Mouse (Mus musculus) gonadal fat pad, adult 2 months (tissue): ENCODE data around the gene Fzd2. TPM values are rescaled to one million over a fixed set of nuclear protein-coding genes. Genes with fewer than 3 reads are reported as not detected.

Experiments
- DNase-seq: peaks from one replicate; pipeline ENCODE4 v3.0.0-alpha.2; 2012; ENCODE audit warnings: low read depth
- polyA plus RNA-seq: library from polyadenylated mRNA; depleted of rRNA; stranded (reverse); fragments of >200 nt; gene quantifications from 2 replicates; pipeline ENCODE4 v1.2.3, GENCODE M21; 2012

Fzd2 gene
- polyA plus RNA-seq, 1 experiment: 17.3 TPM

DNA sequence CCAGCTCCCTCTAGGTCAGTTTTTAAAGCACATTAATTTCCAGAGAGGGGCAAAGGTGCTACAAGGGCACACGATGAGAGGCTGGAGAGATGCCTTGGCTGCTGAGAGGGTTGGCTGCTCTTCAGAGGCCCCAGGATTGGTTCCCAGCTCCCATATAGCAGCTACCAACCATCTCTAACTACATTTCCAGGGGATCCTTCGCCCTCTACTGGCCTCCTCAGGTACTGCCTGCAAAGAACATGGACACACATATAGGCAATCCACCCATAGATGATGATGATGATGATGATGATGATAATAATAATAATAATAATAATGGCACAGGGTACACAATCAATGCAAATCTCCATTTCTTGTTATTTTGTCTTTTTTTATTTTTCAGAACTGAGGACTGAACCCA lies 15.3 kb downstream of the Fzd2 start:
- DNase-seq: no peak

- no peak for DNase-seq
These were observed 19.9 kb downstream of the Fzd2 start for GRCm38 (mm10) chr11:102623876-102624789.

DNA sequence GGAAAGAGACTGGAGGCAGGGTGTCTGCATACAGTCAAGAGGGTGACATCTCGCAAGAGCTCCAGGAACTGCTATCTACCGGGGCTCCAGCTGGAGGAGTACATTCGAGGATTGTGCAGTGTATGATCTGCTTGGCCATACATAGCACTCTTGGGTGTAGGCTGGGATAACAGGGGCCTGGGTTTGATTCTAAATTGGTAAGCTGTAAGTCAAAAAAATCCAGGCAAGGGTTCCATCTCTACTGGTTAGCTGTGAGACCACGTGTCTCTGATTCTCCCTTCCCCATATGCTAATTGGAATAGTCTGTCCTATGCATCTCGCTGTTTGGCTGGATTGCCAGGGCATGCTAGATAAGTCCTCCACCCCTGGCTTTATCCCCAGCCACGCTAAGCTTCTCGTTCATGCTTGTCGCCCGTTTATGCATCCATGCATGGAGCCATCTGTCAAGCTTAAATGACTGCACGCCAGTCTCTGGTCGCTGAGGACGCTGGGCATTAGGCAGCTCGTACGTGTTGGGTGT lies 20.8 kb downstream of the Fzd2 start:
- no peak for DNase-seq

- no peak for DNase-seq
These were observed 23.2 kb downstream of the Fzd2 start for GRCm38 (mm10) chr11:102627171-102627931.

DNA sequence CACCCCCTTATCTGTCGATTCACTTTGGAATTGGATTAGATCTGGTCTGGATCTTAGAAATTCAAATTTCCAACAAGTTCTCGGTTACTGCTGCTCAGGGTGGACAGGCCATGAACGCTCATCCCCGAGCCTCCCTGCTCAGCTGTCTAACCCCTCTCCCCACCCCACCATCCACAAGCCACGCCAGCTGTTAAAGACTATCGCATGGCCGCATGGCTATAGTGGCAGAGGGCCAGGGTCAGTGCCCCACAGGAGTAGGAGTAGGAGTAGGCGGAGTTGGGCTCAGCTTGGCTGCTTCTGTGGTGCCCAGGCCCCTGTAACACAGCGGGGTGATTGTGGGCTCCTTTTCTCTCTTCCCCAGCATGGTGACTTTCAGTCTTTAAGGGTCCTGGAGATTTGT lies 24.3 kb downstream of the Fzd2 start:
- no peak for DNase-seq

DNA sequence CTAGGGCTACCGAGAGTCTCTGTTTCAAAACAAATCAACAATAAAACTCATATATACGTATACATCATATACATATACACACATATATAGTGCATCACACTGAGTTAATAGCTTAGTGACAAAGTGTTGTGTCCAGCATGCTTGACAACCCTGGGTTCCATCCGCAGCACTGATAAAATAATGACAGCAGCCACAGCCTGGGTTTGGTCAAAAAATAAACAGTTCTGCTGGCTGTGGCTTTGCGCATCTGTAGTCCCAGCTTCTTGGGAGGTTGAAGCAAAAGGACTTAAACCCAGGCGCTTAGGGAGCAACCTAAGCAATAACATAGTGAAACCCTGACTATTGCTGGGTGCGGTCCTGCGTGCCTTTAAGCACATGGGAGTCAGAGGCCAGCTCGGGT lies 25.2 kb downstream of the Fzd2 start:
- DNase-seq: no peak

DNA sequence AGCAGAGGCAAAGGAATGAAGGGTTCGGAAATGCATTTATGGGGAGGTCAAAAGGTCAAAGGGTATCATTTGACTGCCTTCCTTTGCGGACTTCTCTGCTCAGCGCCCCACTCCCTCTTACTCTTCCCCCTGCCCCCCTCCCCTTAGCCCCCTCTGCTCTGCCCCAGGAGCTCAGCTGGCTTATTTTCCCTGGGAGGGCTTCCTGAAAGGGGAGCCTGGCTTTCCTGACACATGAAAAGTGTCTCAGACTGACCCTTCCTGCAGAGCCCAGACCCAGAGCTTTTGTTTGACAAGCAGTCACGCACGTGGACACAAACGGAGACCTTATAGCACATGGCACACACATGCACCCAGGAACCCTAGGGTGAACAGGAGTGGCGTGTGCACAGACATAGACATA lies 26.5 kb downstream of the Fzd2 start:
- no peak for DNase-seq

DNA sequence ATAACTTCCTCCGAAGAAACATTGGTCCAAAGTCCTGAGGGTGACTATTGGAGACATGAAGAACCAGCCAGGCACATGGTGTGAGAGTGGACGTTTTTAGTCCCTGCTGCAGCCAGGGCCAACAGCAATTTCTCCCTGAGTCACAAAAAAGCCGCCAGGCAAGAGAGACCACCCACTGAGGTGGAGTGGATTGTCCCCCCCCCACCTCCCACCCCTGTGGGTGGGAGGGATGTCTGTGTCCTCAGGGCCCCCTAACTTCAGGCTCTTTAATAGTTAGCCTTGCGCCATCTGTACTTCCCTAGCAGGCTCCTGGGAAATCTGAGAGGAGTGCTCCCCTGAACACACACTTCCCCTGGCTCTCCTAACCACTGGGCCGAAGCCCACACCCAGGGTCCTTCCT lies 27.0 kb downstream of the Fzd2 start:
- DNase-seq: no peak

DNA sequence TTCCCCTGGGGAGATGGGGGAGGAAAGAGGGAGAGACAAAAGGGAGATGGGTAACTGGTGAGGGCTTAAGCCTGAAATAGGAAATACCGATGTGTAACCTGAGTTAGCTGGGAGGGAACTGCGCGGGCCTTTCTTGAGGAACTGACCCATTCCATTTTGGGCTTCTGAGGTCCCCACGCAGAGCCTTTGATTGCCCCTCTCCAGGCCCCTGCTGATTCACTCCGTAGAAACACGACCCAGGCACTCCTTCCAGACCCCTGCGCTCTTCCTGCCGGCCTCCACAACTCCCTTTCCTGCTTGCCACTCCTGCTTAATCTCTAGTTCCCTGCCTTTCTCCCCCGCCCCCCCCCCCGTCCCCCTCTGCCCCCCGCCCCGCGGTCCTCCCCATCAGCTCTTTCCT lies 28.5 kb downstream of the Fzd2 start:
- no peak for DNase-seq

DNA sequence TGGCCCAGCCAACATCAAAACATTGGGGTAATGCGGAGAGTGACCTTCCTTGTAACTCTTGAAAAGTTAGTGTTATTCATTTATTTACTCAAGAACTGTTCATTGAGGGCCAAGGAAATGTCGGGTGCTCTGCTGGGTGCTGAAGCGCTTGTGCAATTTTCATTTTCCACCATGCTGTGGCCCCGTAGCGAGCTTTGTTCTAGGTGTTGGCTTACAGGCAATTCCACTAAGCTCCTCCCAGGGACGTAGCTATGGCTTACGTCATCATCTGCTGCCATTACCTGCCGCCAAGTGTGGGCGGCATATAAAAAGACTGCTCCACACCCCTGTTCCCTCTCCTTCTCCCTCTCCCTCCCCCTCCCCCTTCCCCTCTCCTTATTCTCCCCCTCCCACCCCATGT lies 29.2 kb downstream of the Fzd2 start:
- no peak for DNase-seq

- no peak for DNase-seq
These were observed 32.7 kb downstream of the Fzd2 start for GRCm38 (mm10) chr11:102636887-102637286.

GRCm38 (mm10) chr11:102643891-102644382 lies 39.7 kb downstream of the Fzd2 start:
- no peak for DNase-seq

GRCm38 (mm10) chr11:102646226-102646625 lies 42.0 kb downstream of the Fzd2 start:
- DNase-seq: no peak

GRCm38 (mm10) chr11:102647885-102648284 lies 43.7 kb downstream of the Fzd2 start:
- DNase-seq: no peak

DNA sequence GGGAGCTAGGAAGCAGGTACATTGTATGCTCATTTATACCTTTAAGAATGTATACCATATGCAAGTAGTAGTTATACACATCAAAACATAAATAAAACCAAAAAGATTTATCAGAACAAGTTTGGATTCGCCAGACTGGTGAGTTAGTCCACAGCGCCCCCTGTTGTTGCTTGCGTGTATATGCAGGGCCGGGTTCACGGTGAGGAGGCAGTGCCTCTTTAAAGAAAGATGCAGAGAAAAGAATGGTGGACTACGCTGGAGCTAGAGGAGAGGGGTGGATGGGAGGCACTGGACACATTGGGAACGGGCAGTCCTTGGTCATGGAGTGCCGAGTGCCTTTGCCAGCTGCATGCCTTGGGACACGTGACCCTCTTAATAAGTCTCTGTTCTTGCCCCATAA lies 47.2 kb downstream of the Fzd2 start:
- DNase-seq: no peak

DNA sequence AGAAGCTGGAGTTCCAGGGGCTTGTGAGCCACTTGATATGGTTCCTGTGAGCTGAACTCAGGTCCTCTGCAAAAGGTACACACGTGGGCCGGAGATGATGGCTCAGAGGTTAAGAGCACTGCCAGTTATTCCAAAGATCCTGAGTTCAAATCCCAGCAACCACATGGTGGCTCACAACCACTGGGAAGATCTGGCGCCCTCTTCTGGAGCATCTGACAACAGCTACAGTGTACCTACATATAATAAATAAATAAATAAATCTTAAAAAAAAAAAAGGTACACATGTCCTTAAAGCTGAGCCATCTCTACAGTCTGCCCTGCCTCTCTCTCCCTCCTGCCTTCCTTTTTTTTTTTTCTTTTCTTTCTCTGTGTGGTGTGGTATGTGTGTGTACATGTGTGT lies 48.6 kb downstream of the Fzd2 start:
- no peak for DNase-seq

DNA sequence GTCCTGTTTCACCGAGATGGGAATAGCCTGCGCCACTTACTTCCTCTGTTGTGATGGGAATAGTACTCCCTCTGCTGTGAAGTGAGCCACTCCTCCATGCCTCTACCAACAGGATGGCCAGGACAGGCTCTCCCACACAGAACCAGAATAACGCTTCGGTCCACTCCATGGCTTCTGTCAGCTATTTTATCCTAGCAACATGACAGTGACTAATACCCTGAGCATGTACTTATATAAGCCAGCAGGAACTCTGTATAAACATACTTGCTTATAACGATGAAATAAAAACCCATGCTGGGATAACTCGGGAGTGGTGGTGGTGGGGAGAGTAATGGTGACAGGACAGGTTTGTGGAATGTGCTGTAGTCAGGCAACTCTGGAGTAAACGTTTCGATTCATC lies 51.7 kb downstream of the Fzd2 start:
- DNase-seq: no peak

- no peak for DNase-seq
These were observed 52.2 kb downstream of the Fzd2 start for GRCm38 (mm10) chr11:102656326-102656926.

DNA sequence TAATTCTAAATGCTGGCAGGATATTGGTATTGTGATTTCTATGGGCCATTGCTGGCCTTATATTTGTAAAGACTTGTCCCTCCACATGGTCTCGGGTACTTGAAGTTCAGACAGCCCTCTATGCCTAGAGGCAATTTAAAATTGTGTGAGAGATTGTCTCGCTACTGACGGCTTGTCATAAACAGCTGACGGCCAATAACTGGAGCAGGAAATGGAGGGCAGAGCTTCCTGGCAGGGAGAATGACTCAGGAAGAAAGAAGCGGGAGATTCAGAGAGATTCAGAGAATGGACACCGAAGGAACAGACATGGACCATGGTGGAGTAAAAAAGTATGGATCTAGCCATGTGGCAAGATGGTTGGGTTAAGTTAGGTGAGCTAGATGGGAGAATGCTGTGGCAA lies 52.7 kb downstream of the Fzd2 start:
- no peak for DNase-seq
